Mouse (Mus musculus) neural tube, embryonic 12.5 days (tissue): ENCODE measurements around the gene Eps15l1. TPM values are rescaled to one million over a fixed set of nuclear protein-coding genes. Genes with fewer than 3 reads are reported as not detected.

ENCODE experiments used
- ATAC-seq: fragments of 200-750 bp; cut with Nextera tagmentation; 2 replicates; pipeline ENCODE4 v1.8.0; 2017; ENCODE audit warnings: low read depth, mild to moderate bottlenecking, moderate TSS enrichment, moderate library complexity; ENCODE audit not compliant: low FRiP score
- H3K27ac ChIP-seq: fragments of 300-500 bp; sonication (generic); 2 replicates; pipeline ENCODE4 v1.5.1; 2016
- H3K27me3 ChIP-seq: fragments of 300-500 bp; sonication (generic); replicated peaks from 2 replicates; pipeline ENCODE4 v1.6.1; 2016; ENCODE audit warnings: mild to moderate bottlenecking
- H3K36me3 ChIP-seq: fragments of 300-500 bp; sonication (generic); 2 replicates; pipeline ENCODE4 v1.6.1; 2016; ENCODE audit warnings: mild to moderate bottlenecking
- H3K4me1 ChIP-seq: fragments of 300-500 bp; sonication (generic); 2 replicates; pipeline ENCODE4 v1.6.1; 2016
- H3K4me2 ChIP-seq: fragments of 300-500 bp; sonication (generic); replicated peaks from 2 replicates; pipeline ENCODE4 v1.6.1; 2016; ENCODE audit warnings: mild to moderate bottlenecking
- H3K4me3 ChIP-seq: fragments of 300-500 bp; sonication (generic); 2 replicates; pipeline ENCODE4 v1.5.1; 2016
- H3K9ac ChIP-seq: fragments of 300-500 bp; sonication (generic); 2 replicates; pipeline ENCODE4 v1.6.1; 2016; ENCODE audit warnings: mild to moderate bottlenecking
- H3K9me3 ChIP-seq: fragments of 300-500 bp; sonication (generic); 2 replicates; pipeline ENCODE4 v1.6.1; 2016; ENCODE audit warnings: mild to moderate bottlenecking
- WGBS: fragments of 180-500 bp; shearing (Covaris S2); methylation state at CpG from one replicate; pipeline ENCODE4 v1.1.7; 2016; 5-methylcytosine and 5-hydroxymethylcytosine counted together
- polyA plus RNA-seq: library from polyadenylated mRNA; unstranded; fragments of >200 nt; fragmentation: Nextera tagmentation; extraction: Ambion mirVana; gene quantifications from 2 replicates; pipeline ENCODE4 v1.2.1, GENCODE M21; 2016

The Eps15l1 gene
- polyA plus RNA-seq, 1 experiment from 2014 or later: 74.0 TPM

DNA sequence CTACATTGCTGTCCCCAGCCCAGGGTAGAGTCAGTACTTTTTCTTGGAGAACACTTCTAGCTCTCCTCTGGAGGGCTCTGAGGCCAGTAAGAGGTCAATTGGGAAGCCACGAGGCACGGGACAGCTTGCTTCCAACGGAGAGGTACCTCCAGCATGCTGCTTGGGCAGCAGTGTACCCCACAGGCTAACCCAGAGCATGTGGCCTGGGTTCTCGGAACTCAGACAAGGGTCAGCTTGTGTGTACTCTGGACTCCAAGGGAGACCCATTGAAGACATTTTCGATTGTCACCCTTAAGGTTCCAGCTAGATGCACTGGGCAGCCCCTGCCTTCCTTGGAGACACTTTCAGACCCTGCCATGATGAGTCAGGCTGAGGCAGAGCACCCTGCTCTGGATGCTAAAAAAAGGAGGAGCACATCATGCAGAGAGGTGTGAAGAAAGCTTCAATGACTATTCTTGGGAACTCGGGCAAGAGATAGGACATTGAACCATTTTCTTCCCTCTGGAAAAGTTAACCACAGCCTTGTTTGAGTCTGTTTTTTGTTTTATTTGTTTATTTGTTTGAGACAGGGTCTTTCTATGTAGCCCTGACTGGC is 98.0 kb downstream of the Eps15l1 start:
- WGBS: 64% methylated on average over 6 of the region's 6 CpGs
- H3K4me1 ChIP-seq: peaks cover 17% of the 10 kb centered on the region
- H3K4me2 ChIP-seq: no peak overlapping the region
- H3K9me3 ChIP-seq: no peaks in the 10 kb centered on the region
- H3K27ac ChIP-seq: no peak overlapping the region
- no peak for ATAC-seq
- H3K27me3 ChIP-seq: peaks cover 49% of the 10 kb centered on the region
- no peaks in the 10 kb centered on the region for H3K36me3 ChIP-seq
- no peak overlapping the region for H3K4me3 ChIP-seq
- H3K9ac ChIP-seq: no peak overlapping the region

DNA sequence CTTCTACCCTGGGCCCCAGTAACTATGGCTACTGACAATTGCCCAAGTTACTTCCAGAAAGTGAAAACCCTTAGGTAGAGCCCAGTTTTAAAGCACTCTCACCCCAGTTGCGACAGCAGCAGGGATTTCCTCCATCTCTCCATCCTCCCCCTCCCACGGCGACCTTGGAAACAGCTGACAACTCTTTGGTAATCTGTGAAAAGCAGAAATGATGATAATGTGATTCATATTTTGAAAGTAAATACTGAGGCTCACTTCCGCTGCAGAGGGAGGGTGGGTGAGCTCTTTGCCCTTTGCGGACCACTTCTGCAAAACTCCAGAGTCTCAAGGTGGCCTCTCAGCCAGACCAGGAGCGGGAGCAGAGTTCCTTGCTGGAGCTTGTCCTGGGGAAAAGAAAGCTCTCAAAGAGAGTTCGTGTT is 98.8 kb downstream of the Eps15l1 start:
- Histone ChIP-seq H3K4me2 (no peak overlapping the region), H3K9me3 (no peaks in the 10 kb centered on the region), H3K4me3 (no peak overlapping the region), H3K27ac (no peak overlapping the region), H3K36me3 (no peaks in the 10 kb centered on the region), H3K27me3 (peaks cover 49% of the 10 kb centered on the region), H3K9ac (no peak overlapping the region), H3K4me1 (peaks cover 17% of the 10 kb centered on the region)
- no peak for ATAC-seq
- WGBS: 75% methylated on average over 7 of the region's 7 CpGs

DNA sequence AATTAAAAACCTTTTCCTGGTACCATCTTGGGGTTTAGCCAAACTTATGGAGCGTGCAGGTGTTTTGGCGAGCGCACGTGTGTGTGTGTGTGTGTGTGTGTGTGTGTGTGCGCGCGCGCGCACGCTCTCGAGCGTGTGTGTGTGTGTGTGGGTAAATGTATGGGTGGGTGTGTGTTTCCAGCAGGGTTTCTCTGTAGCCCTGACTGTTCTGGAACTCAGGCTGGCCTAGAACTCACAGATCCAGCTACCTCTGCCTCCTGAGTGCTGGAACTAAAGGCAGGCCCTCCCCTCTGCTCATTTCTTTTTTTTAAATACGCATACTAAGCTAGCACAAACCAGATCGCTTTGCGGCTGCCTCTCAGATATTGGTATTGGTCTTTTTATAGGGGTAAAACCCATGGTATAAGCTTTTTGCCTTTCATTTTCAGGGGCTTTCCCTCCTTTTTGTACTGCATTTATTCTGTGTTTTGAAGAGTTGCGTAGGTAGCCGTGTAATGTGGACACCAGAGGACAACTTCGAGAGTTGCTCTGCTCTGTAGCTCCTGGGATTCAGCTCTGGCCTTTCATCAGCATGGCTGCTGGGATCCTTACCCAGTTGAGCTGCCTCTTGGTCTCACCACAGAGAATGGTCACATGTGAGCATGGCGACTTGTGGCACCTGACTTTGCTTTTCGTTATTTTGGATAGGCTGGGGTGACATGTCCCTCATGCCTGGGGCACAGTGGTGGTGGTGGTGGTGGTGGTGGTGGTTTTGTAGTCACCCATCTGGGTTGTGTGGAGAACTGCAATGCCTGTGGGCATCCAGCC is 99.4 kb downstream of the Eps15l1 start:
- no peaks in the 10 kb centered on the region for H3K36me3 ChIP-seq
- 91% methylated on average over 20 of the region's 20 CpGs for WGBS
- H3K27me3 ChIP-seq: peaks cover 49% of the 10 kb centered on the region
- no peak overlapping the region for H3K4me3 ChIP-seq
- H3K9ac ChIP-seq: no peak overlapping the region
- ATAC-seq: no peak
- H3K27ac ChIP-seq: no peak overlapping the region
- H3K4me1 ChIP-seq: peaks cover 17% of the 10 kb centered on the region
- H3K4me2 ChIP-seq: no peak overlapping the region
- H3K9me3 ChIP-seq: no peaks in the 10 kb centered on the region

DNA sequence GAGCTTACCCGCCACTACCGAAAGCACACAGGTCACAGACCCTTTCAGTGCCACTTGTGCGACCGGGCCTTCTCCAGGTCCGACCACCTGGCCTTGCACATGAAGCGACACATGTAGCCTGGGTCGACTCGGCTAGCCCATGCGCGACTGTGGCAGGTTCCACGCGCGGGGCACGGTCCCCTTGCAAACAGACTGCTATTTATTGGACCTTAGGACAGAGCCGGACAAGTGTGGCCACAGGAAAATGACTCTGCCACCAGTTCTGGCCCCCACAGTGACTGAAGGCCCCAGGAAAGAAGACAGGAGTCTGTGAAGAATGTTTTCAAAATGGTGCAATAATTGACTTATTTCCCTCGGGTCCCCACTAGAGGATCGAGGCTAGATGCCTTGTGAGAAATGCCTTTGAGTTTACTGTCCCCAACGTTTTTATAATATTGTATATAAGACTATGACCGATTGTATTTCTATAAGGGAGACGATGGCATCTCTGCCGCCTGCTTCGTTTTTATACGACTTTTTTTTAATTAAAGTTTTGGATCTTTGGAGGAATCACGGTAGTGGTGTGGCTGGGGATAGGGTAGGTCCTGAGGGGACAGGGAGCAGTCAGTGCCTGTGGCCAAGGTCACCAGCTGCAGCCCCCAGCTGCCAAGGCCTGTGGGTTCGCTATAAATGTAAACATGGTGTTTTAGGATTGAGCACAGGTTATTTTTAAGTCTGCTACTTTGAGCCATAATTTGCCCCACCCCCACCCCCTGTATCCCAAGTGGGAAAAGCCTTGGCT is 100.3 kb downstream of the Eps15l1 start:
- 60% methylated on average over 25 of the region's 25 CpGs for WGBS
- H3K9me3 ChIP-seq: no peaks in the 10 kb centered on the region
- no peaks in the 10 kb centered on the region for H3K36me3 ChIP-seq
- H3K9ac ChIP-seq: no peak overlapping the region
- H3K27me3 ChIP-seq: peaks cover 49% of the 10 kb centered on the region
- no peak for ATAC-seq
- peaks cover 17% of the 10 kb centered on the region for H3K4me1 ChIP-seq
- H3K4me3 ChIP-seq: peak overlapping the region; percentile 43
- H3K4me2 ChIP-seq: peak overlapping the region; percentile 82; the same call in 1 of the 2 replicates
- H3K27ac ChIP-seq: no peak overlapping the region

DNA sequence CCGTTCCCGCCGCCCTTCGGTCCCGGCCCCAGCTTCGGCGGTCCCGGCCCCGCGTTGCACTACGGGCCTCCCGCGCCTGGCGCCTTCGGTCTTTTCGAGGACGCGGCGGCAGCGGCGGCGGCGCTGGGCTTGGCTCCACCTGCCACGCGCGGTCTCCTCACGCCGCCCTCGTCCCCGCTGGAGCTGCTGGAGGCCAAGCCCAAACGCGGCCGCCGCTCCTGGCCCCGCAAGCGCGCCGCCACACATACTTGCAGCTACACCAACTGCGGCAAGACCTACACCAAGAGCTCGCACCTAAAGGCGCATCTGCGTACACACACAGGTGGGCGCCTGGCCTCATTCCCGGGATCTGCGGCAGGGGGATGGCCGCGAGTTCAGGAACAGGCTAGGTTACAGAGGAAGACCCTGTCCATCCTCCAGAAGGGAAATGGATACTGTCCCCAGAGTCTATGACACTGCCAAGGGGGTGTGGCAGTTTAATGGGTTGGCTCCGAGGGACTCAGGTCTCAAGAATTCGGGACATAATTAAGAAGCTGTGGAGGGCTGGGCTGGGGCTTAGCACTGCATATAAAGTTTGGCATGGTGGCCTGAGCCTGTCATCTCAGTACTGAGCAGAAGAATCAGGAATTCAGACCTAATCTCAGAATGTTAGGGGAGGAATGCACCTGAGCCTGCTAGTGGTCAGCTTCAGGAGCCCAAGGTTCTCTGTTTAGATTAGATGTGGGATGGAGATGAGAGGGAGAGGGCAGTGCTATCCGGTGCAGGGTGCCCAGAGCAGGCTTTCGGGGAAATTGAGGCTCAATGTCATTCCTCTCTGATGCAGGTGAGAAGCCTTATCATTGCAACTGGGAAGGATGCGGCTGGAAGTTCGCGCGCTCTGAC is 101.1 kb downstream of the Eps15l1 start:
- WGBS: 8% methylated on average over 55 of the region's 55 CpGs
- Histone ChIP-seq H3K27ac (no peak overlapping the region), H3K36me3 (no peaks in the 10 kb centered on the region), H3K4me1 (peaks cover 17% of the 10 kb centered on the region), H3K4me3 (peak overlapping the region; percentile 43), H3K9ac (peak overlapping the region; percentile 47), H3K27me3 (peaks cover 49% of the 10 kb centered on the region), H3K4me2 (peak overlapping the region; percentile 82), H3K9me3 (no peaks in the 10 kb centered on the region)
- ATAC-seq: no peak

DNA sequence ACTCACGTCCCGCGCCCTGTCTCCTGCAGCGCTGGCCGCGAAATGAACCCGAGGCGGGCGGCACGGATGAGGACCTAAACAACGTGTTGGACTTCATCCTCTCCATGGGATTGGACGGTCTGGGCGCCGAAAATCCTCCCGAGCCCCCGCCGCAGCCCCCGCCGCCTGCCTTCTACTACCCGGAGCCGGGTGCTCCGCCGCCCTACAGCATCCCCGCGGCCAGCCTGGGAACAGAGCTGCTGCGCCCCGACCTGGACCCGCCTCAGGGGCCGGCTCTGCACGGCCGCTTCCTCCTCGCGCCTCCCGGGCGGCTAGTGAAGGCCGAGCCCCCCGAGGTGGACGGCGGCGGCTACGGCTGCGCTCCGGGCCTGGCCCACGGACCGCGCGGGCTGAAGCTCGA is 101.9 kb downstream of the Eps15l1 start:
- Histone ChIP-seq H3K4me3 (peak overlapping the region; percentile 43), H3K9me3 (no peaks in the 10 kb centered on the region), H3K27ac (no peak overlapping the region), H3K4me2 (peak overlapping the region; percentile 82), H3K36me3 (no peaks in the 10 kb centered on the region), H3K27me3 (peaks cover 49% of the 10 kb centered on the region), H3K4me1 (peaks cover 17% of the 10 kb centered on the region), H3K9ac (peak overlapping the region; percentile 47)
- peak; percentile 37 for ATAC-seq
- WGBS: 3% methylated on average over 48 of the region's 48 CpGs

DNA sequence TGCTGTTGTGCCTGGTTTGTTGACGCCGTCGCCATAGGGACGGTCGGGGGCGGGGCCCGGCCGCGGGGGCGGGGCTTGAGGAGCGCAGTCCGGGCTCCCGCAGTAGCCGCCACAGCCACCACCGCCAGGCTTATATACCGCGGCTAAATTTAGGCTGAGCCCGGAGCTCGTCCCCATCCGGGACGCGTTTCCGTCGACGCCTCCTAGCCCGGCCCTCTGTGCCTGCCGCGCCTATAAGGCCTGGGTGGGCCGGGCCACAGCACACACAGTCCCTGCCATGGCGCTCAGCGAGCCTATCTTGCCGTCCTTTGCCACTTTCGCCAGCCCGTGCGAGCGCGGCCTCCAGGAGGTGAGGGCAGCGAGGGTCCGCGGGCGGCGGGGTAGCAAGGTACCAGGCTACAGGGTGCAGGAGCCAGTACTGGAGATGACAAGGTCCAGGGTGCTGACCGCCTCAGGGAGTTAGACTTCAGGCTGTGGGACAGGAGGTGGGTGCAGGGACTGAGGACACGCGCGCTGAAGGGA is 102.4 kb downstream of the Eps15l1 start, which contains the start of gene Klf2:
Gene Klf2, plus strand, starts transcription at position 233 of the 522 bp plus-strand sequence.
- Histone ChIP-seq H3K9me3 (no peaks in the 10 kb centered on the region), H3K9ac (peak within 1 kb of the TSS; percentile 47), H3K4me3 (peak within 1 kb of the TSS; percentile 43), H3K4me1 (peaks cover 17% of the 10 kb centered on the region), H3K36me3 (no peaks in the 10 kb centered on the region), H3K27me3 (peaks cover 49% of the 10 kb centered on the region), H3K27ac (no peak within 1 kb of the TSS), H3K4me2 (peak within 1 kb of the TSS; percentile 82)
- under 1% methylated on average over 46 of the region's 46 CpGs for WGBS
- peak; percentile 92 for ATAC-seq

DNA sequence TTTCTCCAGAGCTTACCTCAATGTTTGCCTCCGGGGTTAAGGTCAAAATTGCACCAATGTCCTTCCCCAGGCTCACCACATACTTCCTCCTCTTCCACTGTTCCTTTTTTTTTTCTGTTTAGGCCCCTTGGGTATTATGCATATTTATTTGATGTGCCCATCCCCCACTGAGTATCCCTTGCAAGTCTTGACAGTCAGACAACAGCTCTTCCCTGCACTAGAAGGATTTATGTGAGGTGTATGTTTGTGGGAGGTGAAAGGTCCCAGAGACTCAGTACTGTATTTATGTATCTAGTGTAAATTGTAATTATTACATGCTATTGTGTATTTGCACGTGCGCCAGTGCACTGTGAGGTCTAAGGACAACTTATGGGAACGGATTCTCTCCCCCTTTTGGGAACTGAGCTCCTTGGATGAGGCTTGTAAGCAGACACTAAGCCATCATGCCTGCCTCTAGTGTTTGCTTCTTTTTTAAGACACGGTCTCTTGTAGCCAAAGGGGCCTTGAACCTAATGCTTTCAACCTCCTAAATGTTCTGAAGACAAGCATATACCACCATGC is 103.4 kb downstream of the Eps15l1 start:
- ATAC-seq: no peak
- Histone ChIP-seq H3K9ac (no peak overlapping the region), H3K4me2 (no peak overlapping the region), H3K27ac (no peak overlapping the region), H3K27me3 (peaks cover 44% of the 10 kb centered on the region), H3K36me3 (no peaks in the 10 kb centered on the region), H3K9me3 (no peaks in the 10 kb centered on the region), H3K4me3 (no peak overlapping the region), H3K4me1 (peaks cover 17% of the 10 kb centered on the region)
- WGBS: 50% methylated on average over 5 of the region's 5 CpGs

DNA sequence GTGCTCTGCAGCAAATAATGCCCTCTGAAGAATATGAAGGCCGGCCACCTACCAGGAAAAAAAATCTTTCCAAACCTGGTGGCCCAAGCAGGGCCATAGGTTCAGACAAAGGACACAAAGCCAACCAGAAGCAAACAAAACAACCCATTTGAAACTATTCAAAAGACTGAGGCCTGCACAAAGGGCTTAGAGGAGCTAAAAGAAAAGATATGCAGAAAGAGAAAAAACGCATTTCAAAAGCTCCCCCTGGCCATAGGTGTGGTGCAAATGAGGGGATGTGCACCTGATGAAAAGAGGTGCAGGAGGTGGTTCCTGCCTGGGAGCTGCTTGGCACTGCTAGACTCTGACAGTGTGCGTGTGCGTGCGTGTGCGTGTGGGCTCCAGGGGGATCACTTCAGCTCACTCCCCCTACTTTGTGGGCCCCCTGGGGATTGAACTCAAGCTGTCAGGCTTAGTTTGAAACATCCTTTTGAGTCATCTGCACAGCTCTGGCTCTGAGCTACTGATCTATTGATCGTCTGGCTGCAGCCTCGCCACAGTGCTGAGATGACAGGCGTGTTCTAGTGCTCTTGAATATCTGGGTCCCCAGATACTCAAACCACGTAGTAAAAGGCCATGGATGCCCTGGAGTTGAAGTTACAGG is 105.1 kb downstream of the Eps15l1 start:
- no peak overlapping the region for H3K27ac ChIP-seq
- 31% methylated on average over 10 of the region's 10 CpGs for WGBS
- H3K4me2 ChIP-seq: no peak overlapping the region
- H3K36me3 ChIP-seq: no peaks in the 10 kb centered on the region
- peaks cover 18% of the 10 kb centered on the region for H3K4me1 ChIP-seq
- peaks cover 27% of the 10 kb centered on the region for H3K27me3 ChIP-seq
- no peaks in the 10 kb centered on the region for H3K9me3 ChIP-seq
- H3K4me3 ChIP-seq: no peak overlapping the region
- H3K9ac ChIP-seq: peak overlapping the region; percentile 35; the same call in 1 of the 2 replicates
- ATAC-seq: no peak

DNA sequence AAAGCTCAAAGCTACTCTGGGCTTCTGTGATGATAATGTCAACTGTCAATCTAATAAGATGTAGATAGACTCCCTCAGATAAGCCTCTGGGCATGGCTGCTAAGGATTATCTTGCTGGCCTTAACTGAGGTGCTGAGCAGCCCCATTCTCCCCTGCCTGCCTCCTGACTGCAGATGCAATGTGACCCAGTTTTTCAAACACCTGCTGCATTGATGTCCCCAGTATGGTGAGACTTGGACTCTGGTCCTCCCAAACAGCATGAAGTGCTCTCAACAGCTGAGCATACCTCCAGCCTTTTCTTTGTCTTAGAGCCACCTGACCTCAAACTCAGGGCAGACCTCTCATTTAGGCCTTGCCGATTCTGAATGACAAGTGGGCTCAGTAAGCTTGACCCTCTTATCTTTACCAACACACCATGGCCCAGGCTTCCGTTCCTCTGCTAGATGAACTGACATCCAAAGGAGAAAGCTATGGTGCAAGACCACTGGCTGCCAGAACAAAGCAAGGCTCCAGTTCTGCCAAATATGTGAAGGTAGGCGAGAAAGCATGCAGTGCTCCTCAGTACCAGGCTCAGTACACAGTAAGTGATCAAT is 108.2 kb downstream of the Eps15l1 start:
- H3K4me3 ChIP-seq: no peak overlapping the region
- no peak overlapping the region for H3K27ac ChIP-seq
- WGBS: 85% methylated on average over 3 of the region's 3 CpGs
- no peak overlapping the region for H3K4me2 ChIP-seq
- no peaks in the 10 kb centered on the region for H3K36me3 ChIP-seq
- no peak overlapping the region for H3K9ac ChIP-seq
- H3K4me1 ChIP-seq: peaks cover 6% of the 10 kb centered on the region; the same call in 1 of the 2 replicates
- H3K27me3 ChIP-seq: no peaks in the 10 kb centered on the region
- no peak for ATAC-seq
- no peaks in the 10 kb centered on the region for H3K9me3 ChIP-seq
